Mouse (Mus musculus) kidney, postnatal 4 days (tissue): ENCODE measurements around the gene Nubpl.

ENCODE experiments used
- DNase-seq, 2 experiments: peaks; one replicate each; pipeline ENCODE4 v3.0.0; 2021; ENCODE audit warnings: mixed read lengths in 2 of 2

Gene Nubpl

GRCm38 (mm10) chr12:52247438-52247837 is 149.9 kb downstream of the Nubpl start:
- peak in 1 of 2 experiments; percentile 4 for DNase-seq

GRCm38 (mm10) chr12:52248531-52248930 is 151.0 kb downstream of the Nubpl start:
- no peak for DNase-seq

GRCm38 (mm10) chr12:52254089-52254488 is 156.6 kb downstream of the Nubpl start:
- DNase-seq = no peak

GRCm38 (mm10) chr12:52268131-52268530 is 170.6 kb downstream of the Nubpl start:
- DNase-seq = no peak

GRCm38 (mm10) chr12:52272828-52273227 is 175.3 kb downstream of the Nubpl start:
- DNase-seq = no peak

GRCm38 (mm10) chr12:52276320-52276719 is 178.8 kb downstream of the Nubpl start:
- no peak for DNase-seq

GRCm38 (mm10) chr12:52281232-52281631 is 183.7 kb downstream of the Nubpl start:
- DNase-seq = no peak

- no peak for DNase-seq
Observed at GRCm38 (mm10) chr12:52284471-52284870, 186.9 kb downstream of the Nubpl start.

- no peak for DNase-seq
Observed at GRCm38 (mm10) chr12:52286802-52287201, 189.3 kb downstream of the Nubpl start.

GRCm38 (mm10) chr12:52288537-52288936 is 191.0 kb downstream of the Nubpl start:
- DNase-seq = peak; percentile 70 to 79

GRCm38 (mm10) chr12:52288941-52289567 is 191.5 kb downstream of the Nubpl start:
- DNase-seq = no peak

- DNase-seq = no peak
Observed at GRCm38 (mm10) chr12:52289594-52289993, 192.1 kb downstream of the Nubpl start.

- DNase-seq = no peak
Observed at GRCm38 (mm10) chr12:52293931-52294330, 196.4 kb downstream of the Nubpl start.

GRCm38 (mm10) chr12:52297988-52298387 is 200.5 kb downstream of the Nubpl start:
- no peak for DNase-seq

GRCm38 (mm10) chr12:52298683-52299082 is 201.1 kb downstream of the Nubpl start:
- no peak for DNase-seq

GRCm38 (mm10) chr12:52302961-52303360 is 205.4 kb downstream of the Nubpl start:
- DNase-seq = no peak

- peak; percentile 45 to 48 for DNase-seq
Observed at GRCm38 (mm10) chr12:52306348-52306747, 208.8 kb downstream of the Nubpl start.

GRCm38 (mm10) chr12:52307331-52307982 is 209.9 kb downstream of the Nubpl start:
- DNase-seq = no peak

GRCm38 (mm10) chr12:52308628-52309027 is 211.1 kb downstream of the Nubpl start:
- DNase-seq = no peak

GRCm38 (mm10) chr12:52314818-52315217 is 217.3 kb downstream of the Nubpl start:
- DNase-seq = no peak

- no peak for DNase-seq
Observed at GRCm38 (mm10) chr12:52317635-52318034, 220.1 kb downstream of the Nubpl start.

- DNase-seq = no peak
Observed at GRCm38 (mm10) chr12:52318426-52318825, 220.9 kb downstream of the Nubpl start.

- no peak for DNase-seq
Observed at GRCm38 (mm10) chr12:52319156-52319555, 221.6 kb downstream of the Nubpl start.

- no peak for DNase-seq
Observed at GRCm38 (mm10) chr12:52328488-52328887, 231.0 kb downstream of the Nubpl start.
